Mouse (Mus musculus) cerebellum, adult 9-11 months (tissue): ENCODE measurements around the gene Hist2h2aa2.
"Not testable (repeated sequence)": the region's sequence is repeated elsewhere in the genome, so short reads cannot be mapped to it uniquely, and the experiment has no call there.

ENCODE experiments used
- DNase-seq: peaks from one replicate; pipeline ENCODE4 v3.0.0; 2022

The Hist2h2aa2 gene

DNA sequence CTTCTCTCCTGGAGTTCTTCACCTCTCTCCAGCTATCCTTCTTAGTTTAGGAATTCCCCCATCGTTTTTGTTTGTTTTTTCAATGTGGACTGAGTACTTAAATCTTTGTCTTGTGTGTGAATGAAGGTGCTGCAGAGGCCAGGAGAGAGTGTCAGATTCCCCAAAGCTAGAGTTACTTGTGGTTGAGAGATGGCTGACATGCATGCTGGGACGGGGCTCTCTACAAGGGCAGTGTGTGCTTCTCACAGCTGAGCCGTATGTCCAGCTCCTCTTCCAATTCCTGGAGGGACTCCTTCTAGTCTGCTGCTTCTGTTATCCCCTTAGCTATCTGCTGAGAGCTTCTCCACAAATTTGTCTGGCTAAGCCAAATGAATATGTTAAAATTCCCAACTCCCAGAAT lies 4.2 kb downstream of the Hist2h2aa2 start:
- DNase-seq: no peak

DNA sequence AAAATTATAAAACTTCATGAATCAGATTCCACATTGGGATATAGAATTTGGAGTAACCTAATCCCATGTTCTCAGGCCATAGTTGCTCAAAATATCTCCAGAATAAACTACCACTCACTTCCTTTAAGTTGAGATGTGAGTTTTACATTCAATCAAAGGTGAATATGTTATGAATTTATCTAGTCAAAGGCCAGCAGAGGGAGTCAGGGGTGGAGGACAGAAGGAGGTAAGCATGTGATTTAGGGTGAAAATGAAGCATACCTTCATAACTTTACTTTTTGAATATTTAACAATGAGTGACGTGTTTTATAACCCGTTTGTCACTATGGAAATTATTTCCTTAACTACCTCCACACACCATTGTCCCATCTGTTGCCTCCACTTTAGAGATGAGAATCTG lies 5.2 kb downstream of the Hist2h2aa2 start:
- no peak for DNase-seq

DNA sequence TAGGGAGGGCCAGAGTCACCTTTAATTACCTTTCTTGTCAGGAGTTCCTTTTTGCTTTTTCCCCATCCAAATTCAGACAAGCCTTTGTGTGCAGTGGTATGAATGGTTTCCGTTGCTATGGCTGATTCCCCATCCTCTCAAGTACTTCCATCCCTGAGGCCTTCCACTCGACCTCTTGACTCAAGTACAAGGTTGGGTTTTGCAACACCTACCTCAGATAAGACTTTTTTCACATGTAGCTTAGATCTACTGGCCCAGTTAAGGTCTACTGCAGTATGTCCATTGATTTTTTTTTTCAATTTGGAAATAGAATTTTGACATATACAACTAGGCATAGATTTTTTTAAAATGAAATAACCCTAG lies 8.3 kb downstream of the Hist2h2aa2 start:
- DNase-seq: no peak

DNA sequence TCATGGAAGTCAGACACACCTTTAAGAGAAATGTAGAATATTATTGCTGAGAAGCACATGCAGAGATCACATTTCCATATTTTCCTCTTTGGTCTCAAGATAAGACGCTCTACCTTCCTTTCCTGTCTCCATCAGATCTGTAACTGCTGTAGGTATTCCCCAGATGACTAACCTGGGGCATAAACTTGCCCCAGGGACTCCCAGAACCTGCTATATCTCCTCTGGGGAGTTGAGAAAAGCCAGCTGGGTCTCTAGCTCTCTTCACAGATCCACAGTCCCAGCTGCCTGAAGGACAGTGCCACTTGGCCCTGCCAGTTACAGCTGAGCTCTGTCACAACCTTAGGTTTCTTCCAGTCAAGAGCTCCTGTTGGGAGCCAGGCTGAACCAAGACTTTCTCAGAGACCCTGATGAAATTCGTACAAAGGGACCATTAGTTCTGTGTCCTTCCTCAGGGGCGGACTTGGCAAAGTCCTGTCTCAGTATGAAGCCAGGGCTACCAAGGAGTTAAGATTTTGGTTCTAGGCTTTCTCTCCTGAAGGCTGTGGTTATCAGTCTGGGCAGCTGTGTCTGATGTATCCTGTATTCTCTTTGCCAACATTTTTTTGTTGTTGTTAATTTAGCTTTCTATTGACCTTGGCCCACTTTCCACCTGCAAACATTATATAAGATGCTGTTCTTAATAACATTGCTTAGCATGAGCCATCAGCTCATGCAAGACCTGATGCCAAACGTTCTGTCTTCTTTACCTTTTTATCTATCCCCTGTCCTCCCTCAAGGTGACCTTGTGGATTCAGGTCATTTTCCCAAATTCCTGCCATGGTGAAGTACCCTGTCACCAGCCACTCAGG lies 8.9 kb downstream of the Hist2h2aa2 start:
- no peak for DNase-seq

DNA sequence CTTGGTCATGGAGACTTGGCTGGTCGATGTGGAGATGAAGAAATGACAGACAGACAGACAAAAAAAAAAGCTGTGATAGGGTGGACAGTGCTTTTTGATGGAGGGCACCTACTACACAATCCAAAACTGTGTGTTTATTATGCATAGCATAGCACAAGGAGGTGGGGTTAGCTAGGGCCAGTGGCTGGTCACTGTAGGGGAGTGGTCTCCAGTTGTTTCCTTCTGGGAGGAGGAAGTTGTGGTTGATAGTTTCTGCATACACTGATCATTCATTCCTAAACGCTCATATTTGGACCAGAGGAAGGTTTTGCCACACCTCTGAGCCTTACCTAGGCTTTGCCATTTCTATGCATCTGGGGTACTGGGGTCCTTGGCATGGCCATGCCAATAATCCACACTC lies 9.7 kb downstream of the Hist2h2aa2 start:
- DNase-seq: no peak

DNA sequence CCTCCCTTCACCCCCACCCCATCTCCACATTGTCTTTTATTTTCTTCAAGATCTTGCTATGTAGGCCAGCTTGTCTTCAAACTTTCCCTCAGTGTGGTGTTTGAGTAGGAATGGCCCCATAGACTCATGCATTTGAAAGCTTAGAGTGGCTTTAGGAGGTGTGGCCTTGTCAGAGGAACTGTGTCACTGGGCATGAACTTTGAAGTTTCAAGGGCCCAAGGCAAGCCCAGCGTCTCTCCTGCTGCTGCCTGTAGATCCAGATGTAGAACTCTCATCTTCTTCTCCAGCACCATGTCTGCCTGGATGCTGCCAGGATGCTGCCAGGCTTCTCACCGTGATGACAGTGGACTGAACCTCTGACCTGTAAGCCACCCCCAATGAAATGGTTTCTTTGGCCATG lies 11.2 kb downstream of the Hist2h2aa2 start:
- DNase-seq: no peak

DNA sequence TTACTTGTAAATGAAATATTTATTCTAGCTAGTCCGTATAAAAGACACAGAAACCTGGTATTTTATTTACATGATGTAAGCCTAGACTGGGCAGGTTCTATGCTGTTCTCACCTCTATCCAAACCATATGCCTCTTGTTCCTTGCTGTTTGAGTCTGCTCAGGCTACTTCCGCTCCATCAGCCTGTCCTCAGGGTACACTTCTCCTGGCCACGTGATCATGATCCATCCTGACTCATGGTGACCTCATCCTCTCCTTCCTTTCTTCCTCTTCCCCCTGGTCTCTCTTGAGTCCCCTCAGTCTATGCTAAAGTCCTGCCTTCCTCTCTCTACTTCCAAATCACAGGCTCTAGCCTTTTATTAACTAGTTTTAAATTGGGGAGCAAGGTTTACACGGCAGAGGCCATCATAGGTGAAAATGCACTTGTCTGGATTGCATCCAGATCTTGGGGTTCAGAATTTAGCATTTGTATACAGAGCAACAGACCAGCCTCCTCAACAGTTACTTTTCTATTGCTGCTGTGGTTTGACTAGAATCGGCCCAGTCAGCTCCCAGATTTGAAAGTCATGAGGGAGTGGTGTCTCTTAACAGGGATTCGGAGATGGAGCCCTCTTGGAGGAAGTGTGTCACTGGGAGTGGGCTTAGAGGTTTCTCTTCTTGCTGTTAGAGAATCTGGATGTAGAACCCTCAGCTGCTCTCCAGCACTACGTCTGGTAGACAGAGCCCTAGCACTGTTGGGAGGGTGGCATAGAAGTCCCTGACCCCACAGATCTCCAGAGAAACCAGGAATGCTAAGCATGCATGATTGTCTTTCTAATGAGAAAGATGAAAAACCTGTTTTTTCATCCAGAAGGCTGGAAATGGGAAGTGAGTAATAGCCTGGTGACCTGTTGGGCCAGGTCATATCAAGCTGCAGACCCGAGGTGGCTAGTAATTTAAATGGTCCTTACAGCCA lies 13.1 kb downstream of the Hist2h2aa2 start:
- no peak for DNase-seq

DNA sequence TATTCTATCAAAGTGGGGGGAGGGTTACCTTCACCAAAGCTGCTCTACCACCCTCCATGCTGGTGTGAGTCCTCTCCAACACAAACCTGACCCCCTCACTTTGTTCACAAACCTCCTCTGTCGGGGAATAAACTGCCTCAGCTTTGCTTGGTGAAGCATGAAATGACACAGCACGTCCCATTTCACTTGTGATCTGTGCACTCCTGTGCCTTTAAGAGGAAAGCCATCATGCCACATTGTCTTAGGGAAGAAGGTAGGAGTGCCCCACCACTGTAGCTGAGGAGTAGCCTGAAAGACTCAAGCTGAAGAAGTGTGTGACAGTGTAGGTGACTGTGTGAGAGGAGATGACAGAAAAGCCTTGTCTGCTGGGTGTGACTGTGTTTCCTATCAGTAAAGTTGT lies 14.7 kb downstream of the Hist2h2aa2 start:
- DNase-seq: no peak

DNA sequence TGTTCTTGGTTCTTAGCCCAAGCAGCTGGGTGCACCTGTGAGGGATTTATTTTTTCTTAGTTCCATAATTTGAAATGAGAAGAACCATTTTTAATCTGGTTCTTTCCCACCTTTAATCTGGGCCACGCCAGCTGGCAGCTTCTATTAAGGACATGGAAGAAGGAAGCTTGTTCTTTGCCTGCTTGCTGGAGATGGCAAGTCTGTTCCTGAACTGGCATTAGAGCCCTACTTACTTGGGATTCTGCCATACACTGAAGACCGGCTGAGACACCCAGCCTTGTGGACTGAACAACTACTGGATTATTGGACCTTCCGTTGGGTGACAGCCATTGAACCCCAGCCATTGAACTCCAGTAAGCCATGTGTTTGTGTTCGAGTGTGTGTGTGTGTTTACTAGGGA lies 17.3 kb downstream of the Hist2h2aa2 start:
- peak; percentile 52 for DNase-seq

DNA sequence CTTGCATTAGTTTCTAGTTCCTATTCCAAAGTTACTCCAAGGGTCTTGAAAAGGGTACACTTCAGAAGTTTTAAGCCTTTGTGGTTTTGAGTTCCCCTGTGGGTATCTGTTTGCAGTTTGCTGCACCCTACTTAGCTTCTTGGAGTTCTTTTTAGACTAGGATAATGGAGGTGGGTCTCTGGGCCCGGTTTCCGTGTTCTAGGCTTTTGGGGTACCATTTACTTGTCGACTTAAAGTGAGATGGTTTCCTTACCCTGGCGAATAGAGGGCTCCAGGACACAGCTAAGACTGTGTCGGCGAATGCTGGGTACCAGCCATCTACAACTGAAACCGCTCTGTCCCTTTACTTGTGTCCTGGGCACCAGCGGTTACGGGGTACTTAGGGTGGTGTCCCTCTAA lies 18.4 kb downstream of the Hist2h2aa2 start:
- DNase-seq: peak; percentile 43

DNA sequence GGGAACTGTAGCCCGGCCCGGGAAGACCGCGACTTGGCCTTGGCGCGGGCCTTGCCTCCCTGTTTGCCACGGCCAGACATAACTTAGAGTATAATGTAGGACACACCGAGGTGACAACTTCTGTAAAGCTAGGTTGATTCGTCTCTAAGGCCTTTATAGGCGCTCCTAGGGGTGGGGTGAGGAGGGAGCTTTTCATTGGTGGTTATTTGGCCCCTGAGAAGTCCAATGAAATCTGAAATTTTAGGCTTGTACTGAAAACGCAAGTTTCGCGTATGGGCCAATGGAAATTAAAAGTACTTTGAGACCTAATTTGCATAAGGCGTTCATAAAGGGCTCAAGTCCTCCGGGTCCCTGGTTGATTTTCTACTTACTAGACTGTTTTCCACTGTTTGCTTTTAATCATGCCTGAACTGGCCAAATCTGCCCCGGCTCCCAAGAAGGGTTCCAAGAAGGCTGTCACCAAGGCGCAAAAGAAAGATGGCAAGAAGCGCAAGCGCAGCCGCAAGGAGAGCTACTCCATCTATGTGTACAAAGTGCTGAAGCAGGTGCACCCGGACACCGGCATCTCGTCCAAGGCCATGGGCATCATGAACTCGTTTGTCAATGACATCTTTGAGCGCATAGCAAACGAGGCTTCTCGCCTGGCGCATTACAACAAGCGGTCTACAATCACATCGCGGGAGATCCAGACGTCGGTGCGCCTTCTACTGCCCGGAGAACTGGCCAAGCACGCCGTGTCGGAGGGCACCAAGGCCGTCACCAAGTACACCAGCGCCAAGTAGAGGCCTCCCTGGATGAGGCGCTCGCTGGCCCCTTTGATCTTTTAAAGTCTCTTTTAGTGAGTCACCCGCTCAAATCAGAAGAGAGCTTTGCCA lies 19.1 kb downstream of the Hist2h2aa2 start, which contains the start of the genes Hist2h2ac and Hist2h2be:
Hist2h2ac (minus strand) TSS at position 116 of the 875 bp plus-strand sequence.
Hist2h2be (plus strand) TSS at position 355 of the 875 bp plus-strand sequence.
- peak; percentile 92 for DNase-seq

DNA sequence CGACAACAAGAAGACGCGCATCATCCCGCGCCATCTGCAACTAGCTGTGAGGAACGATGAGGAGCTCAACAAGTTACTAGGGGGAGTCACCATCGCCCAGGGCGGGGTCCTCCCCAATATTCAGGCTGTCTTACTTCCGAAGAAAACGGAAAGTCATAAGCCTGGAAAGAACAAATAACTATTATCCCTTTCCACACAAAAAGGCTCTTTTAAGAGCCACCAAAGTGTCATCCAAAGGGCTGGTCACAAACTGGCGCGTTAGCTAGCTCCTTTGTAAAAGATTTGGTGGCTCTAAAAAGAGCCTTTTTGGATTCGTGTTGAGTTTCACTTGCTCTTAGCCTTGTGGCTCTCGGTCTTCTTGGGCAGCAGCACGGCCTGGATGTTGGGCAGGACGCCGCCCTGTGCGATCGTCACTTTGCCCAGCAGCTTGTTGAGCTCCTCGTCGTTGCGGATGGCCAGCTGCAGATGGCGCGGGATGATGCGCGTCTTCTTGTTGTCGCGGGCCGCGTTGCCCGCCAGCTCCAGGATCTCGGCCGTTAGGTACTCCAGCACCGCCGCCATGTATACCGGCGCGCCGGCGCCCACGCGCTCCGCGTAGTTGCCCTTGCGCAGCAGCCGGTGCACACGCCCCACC lies 19.8 kb downstream of the Hist2h2aa2 start:
- DNase-seq: not testable (repeated sequence)

DNA sequence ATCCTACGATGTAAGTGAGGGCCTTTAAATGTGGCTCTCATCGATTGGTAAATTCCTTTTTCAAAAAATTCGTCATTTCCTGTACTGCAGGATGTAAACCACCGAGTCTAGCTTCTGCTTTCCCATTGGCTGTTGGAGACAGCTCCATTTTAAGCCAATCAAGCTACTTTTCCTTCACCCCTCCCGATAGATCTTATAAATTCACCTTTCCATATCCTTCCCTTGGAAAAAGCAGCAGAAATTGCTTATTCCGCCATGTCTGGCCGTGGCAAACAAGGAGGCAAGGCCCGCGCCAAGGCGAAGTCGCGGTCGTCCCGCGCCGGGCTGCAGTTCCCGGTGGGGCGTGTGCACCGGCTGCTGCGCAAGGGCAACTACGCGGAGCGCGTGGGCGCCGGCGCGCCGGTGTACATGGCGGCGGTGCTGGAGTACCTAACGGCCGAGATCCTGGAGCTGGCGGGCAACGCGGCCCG lies 20.4 kb downstream of the Hist2h2aa2 start, which contains the start of the genes Bola1 and Hist2h2ab:
Bola1 (minus strand) TSS at position 49 of the 470 bp plus-strand sequence.
Hist2h2ab (plus strand) TSS at position 205 of the 470 bp plus-strand sequence.
- DNase-seq: peak; percentile 87

DNA sequence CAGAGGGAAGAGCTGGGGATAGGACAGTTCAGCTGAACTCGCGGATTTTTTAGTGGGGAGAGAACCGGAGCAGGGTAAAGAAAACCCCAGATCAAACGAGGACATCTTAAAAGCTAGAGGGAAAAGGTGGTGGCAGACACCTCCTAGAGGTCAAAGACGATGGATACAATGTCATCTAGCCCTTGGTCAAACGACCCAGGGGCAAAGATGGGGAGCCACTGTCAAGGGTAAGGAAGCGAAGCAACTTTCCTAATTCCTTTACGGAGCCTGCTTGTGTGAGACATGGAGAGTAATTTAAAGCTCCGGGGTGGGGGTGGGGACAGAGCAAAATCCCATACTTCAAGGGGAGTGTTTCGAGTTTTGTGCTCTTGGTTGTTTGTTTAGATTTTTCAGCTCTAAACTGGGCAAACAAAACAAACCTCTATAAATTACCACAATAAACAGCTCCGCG lies 20.9 kb downstream of the Hist2h2aa2 start:
- DNase-seq: peak; percentile 62

DNA sequence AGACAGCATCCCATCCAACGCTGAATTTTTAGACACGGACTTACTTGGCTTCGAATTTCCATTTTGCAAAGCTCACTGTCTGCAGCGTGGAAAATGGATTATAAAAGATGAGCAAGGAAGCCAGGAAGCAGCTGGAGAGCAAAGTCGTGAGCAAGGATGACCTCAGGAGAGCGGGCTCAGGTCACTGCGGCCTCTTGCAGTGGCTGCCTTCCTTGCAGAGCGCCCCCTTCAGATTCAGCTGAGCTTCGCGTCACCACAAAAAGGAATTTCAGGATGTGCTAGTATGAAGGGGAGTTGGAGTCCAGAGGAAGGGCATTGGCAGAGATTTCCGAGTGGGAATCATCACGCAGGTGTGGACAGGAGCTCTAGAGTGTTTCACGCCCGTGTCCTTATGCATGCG lies 30.8 kb downstream of the Hist2h2aa2 start:
- no peak for DNase-seq

DNA sequence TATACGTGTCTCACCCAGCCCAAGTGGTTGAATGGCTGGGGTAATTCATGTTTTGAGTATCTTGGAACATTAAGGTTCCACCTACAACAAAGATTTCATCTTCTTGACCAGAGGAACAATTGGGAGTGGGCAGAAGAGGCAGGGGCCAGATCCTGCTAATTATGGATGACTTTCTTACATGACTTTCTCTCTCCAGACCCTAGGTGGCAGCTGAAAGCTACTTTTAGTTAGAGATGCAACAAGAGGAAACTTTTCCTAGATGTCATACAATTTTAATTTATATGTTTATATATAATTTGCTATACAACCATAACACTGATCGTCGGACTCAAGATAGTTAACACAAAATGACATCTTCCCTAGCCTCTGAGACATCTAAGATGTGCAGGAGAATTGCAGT lies 32.3 kb downstream of the Hist2h2aa2 start:
- DNase-seq: no peak

DNA sequence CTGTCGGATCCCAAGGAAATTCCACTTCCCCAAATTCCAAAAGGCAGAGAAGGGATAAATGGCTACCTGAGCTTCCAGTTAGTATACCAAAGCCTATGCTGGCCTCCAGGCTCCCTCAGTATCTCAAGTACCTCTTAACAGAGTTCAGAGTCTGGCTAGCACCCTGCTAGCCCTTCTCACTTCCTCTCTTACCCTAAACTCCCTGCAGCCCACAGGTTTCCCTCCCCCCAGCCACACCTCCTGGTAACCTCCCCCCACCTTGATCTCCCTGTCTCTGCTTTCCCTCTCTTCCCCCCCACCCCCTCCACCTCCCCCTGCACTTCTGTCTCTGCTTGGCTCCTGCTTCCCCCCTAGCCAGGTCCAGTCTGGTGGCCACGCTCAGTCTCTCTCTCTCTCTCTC lies 40.3 kb downstream of the Hist2h2aa2 start:
- no peak for DNase-seq

DNA sequence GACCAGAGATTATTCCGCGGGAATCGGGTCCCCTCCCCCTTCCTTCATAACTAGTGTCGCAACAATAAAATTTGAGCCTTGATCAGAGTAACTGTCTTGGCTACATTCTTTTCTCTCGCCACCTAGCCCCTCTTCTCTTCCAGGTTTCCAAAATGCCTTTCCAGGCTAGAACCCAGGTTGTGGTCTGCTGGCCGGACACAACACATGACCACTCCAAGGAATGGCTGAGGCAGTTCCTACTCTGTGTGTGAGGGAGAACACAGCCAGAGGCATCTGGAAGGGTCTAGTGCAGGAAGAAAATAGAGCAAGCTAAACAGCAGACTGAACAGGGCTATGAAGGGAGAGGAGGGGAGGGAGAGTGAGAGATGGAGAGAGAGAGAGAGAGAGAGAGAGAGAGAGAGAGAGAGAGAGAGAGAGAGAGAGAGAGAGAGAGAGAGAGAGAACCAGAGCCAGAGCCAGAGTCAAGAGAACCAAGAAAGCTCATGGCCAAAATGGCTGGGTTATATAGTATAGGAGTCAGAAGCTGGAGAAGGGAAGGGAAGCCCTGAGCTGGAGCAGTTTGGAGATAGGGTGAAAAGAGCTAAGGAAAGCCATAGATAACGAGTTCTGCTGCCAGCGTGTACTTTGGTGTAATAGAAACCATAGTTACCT lies 41.4 kb downstream of the Hist2h2aa2 start:
- not testable (repeated sequence) for DNase-seq

DNA sequence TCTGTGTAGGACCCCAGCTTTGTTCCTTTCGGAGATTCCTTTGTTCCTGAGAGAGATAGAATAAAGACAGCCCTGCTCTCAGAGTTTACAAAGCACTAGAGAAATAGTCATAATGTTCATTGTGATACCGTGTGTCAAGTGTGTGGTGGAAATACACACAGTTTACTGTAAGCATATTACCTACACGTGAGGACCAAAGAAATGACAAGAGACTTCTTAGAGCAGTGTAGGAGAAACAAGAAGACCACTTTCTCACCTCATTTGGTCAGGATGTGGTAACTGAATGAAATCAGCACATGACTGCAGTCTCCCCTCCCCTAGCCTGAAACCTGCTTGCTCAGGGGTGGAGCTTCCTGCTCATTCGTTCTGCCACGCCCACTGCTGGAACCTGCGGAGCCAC lies 41.9 kb downstream of the Hist2h2aa2 start:
- DNase-seq: no peak

DNA sequence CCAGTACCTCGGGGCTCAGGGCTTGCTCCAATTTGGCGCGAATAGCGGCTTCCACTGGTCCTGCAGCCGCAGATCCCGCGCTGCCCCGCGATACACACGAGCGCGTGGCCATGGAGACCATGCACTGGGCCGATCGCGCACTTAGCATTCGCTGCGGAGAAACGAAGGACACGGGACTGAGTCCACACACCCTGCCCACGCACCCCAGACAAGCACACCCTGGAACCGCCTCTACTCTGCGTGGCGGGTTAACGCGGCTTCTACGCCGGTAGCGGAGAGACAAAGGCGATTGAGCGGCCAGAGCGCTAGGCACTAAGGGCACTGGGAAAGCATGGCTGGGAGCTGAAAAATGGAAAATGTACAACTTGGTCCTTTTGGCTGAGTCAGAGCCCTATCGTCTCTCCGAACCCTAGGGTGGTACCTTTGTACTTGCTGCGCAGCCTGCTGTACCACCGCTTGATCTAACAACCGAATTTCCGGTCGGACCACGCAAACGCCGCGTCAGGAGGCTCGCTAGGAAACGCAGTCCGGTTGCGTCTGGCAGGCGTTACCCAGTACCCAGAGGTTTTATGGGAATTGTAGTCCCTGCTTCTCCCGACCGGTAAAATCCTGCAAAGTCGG lies 42.8 kb downstream of the Hist2h2aa2 start:
- DNase-seq: peak; percentile 93
